Mouse (Mus musculus) retina, postnatal 7 days (tissue): ENCODE results near the gene Rab3il1.

Experiments
- DNase-seq: peaks from one replicate; pipeline ENCODE4 v3.0.0-alpha.2; 2012; ENCODE audit warnings: low read depth, low spot score

The Rab3il1 gene

DNA sequence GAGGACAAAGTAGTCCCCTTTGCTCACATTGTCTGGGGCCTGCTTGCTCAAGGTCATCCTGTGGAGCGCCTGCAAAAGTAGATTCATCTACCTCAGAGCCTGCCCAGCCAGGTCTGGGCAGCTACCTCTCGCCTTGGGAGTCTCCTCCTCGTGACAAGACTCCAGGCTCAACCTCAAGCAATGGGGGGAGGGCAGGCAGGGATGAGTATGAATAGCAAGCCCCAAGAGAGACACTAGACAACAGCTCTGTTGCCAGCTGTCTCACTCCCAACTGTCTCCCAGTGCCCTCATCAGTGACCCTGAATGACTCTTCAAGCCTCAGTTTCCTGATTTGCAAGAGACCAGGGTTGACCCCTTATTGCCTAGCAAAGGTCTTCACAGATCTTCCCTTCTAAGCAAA, 11.9 kb downstream of the Rab3il1 start:
- no peak for DNase-seq

DNA sequence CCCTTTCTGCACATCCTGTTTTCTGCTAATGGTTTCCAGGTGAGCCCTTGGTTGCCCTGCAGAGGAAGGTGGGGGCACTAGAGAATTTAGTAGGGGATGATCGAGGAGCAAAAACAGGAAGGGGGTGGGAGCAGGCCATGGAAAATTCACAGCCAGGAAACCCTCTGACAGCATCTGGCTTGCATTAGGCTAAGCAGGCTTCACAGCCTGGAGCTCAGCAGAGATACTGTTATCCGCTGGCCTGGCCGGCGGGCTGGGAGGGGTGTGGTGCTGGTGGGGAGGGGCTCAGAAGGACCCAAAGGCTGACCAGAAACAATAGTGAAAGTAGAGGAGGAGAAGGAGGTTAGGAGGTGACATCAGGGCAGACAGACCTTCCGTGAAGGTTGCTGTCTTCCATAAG, 12.4 kb downstream of the Rab3il1 start:
- no peak for DNase-seq

- DNase-seq, result no peak
Measured at GRCm38 (mm10) chr19:10014824-10015223, 13.4 kb downstream of the Rab3il1 start.

DNA sequence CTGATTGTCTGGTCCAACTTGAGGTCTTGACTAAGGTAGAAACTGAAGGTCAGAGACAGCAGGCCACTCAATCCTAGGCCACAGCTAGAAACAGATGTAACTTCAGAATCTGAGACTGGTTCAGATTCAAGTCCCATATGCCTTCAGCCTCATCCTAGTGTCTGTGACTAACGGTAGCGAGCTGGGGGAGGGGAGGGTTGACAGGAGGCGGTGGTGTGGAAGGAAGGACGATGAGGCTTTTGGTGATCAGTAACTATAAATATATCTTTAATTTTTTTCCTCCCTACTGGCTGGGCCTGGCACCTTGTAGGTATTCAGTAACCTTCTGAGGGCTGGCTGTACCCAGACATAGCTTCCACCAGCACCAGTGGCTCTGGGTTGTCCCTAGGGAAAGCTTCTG, 14.0 kb downstream of the Rab3il1 start:
- no peak for DNase-seq

DNA sequence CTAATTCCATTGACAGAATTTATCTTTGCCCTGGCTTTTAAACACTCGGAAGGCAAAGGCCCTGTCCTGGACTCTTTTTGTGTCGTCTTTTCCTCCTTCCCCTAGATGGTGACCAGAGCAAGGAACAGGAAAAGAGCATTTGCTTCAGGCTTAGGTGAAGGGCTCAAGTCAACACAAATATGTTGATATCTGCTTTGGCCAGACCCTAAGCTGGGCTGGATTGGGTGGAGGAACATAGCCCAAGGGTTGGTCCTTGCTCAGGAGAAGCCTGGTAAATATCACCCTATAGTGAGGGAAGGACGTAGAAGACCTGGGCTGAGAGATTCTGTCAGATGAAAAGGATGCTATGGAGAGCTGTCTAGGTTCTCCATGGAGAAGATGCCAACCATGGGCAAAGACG, 14.7 kb downstream of the Rab3il1 start:
- DNase-seq, result no peak

DNA sequence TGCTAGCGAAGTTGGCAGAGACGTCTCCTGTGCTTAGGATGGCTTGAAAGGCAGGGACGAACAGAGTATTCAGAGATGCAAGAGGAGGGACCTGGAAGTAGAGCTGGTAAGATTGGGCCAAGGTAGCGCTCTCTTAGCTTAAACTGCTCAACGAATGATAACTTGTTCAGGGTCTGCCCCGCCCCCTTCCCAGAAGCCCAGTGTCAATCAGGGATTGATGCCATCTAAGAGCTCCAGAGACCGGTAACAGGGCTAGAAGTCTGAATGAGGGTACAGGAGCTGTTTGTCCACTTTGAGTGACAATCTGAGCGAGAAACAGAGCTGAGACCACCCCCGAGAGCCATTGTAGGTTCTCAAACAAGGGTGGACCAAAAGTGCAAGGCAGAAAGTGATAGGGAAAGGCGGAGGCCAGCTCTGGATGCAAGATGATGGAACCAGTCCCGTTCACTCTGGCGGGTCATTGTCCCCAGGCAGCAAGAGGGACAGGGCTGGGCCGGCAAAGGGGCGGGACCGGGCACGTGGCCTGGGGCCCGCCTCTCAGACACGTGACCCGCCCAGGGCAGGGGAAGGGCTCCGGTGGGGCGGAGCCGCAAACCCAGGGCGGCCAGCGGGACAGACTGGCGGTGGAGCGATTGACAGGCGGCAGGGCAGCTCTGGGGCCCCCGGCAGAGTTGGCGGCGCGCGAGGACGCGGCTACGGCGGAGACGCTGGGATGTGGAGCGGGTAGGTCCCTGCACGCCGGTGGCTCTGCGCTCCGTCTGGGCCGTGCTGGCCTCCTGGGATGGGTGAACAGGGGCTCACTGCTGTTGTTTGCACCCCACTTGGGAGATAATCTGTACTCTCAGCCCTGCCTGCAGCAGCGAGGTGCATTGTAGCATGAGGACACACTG, 16.4 kb downstream of the Rab3il1 start:
- peak; percentile 59 for DNase-seq

DNA sequence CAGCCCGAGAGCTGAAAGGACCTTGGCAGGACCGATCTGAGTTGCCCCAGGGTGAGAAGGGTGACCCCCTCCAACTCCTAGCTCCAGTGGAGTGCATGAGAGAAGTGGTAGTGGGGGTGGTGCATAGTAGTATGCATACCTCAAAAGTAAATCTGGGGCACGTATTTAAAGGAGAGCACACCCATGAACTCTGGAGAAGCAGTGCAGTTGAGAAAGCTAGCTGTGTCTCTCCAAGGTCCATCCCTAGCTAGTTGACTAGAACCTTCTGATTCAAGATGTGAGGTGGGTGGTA, 17.0 kb downstream of the Rab3il1 start:
- DNase-seq, result no peak

- no peak for DNase-seq
Measured at GRCm38 (mm10) chr19:10019214-10019760, 17.8 kb downstream of the Rab3il1 start.

GRCm38 (mm10) chr19:10021981-10022380, 20.5 kb downstream of the Rab3il1 start:
- DNase-seq, result no peak

GRCm38 (mm10) chr19:10022414-10023303, 21.2 kb downstream of the Rab3il1 start:
- no peak for DNase-seq

- DNase-seq, result no peak
Measured at GRCm38 (mm10) chr19:10023304-10023758, 21.9 kb downstream of the Rab3il1 start.

GRCm38 (mm10) chr19:10025169-10025875, 23.9 kb downstream of the Rab3il1 start:
- no peak for DNase-seq

DNA sequence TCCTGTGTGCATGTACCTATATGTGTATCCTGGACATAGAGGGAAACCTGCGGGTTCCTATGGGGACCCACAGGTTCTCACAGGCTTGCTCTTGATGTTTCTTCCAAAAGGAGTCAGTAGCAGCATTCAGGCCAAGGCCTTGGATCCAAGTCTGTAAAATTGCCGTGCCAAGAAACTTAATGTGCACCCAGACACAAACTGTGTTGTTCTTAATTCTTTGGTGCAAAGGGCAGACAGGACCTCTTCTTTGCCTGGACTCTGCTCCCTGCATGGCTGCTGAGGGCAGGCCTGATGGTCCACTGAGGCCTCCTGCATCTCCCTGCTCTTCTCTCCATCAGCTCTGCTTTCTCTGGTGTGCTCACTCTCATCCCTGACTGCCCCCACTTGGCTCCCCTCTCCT, 28.3 kb downstream of the Rab3il1 start:
- DNase-seq, result no peak

- DNase-seq, result peak; percentile 46
Measured at GRCm38 (mm10) chr19:10033211-10033973, 31.9 kb downstream of the Rab3il1 start.

GRCm38 (mm10) chr19:10034356-10034755, 32.9 kb downstream of the Rab3il1 start:
- no peak for DNase-seq

DNA sequence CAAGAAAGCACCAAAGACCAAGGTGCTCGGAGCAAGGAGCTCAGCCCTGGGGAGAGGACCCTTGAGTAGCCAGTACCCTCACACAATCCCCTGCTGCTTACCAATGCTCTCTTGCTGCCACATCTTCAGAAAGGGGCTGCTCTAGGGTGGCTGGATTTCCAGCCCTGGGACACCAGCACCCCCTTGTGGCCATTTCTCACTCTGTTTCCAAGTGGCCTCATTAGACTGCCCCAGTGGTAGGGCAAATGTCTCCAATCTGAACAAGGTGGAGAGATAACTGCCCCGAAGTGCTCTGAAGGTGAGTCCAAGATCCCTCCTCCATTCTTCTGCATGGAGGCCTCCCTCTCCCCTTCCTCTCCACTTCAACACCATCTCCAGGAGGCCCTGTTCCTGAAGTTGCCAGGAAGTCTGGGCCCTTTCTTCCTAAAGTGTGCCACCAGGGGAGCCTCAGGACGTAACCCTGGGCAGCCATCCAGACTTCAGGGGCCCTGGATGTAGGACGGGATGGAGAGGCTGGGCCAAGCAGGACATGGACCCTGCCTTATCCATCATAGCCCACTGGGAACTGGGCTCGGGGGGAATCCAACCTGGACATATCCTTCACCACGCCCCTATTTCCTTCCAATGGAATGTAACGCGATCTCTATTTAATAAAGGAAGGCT, 33.4 kb downstream of the Rab3il1 start:
- DNase-seq, result peak; percentile 72

DNA sequence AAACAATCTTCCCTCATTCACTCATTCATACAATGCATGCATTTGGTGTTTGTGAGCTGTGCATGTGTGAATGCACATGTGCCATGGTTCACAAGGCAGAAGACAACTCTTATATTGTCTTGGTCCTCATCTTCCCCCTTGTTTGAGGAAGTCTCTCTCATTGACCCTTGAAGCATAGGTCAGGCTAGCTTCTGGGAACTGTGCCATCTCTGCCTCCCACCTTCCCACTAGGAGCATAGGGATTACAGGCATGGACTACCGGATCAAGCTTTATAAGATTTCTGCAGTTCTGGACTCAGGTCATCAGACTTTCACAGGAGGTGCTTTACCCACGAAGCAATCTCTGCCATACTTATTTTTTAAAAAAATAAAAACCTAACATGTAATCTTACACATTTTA, 36.1 kb downstream of the Rab3il1 start:
- DNase-seq, result no peak

DNA sequence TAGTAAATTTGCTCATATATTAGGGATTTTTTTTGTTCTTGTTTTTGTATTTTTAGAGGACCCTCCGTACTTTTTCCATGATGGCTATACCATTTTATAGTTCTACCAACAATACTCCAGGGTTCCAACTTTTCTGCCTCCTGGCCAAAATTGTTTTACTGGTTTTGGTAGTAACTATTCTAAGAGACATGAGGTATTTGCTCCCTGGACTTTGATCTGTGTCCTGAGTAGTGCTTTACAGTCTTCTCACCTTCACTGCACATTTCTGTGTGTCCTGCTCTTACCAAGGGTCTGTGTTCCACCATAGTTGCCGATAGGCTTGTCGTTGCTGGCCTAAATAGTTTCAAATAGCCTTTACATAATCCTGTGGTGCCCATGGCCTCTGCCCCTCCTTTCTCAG, 36.9 kb downstream of the Rab3il1 start:
- no peak for DNase-seq

- no peak for DNase-seq
Measured at GRCm38 (mm10) chr19:10038910-10039309, 37.4 kb downstream of the Rab3il1 start.

DNA sequence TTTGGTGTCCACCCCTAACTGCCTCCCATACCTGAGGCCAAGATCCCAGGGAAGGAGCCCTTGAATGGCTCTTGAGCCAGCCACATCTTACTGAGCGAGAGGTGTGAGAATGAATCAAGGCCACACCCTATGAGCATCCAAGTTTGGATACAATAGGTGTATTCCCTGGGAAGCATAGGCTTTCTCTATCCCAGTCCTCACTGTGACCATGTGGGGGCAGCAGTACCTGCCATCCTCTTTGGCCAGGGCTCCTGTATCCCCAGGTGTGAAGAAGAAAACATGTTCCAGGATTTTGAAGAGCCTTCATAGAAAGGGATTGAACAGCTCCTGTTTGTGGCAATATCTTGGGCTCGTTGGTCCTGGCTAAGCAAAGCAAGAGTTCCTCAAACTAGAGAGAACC, 38.1 kb downstream of the Rab3il1 start:
- no peak for DNase-seq
